Mouse (Mus musculus): Measurements from ENCODE around the gene Slc43a2. TPM values are rescaled to one million over a fixed set of nuclear protein-coding genes. Genes with fewer than 3 reads are reported as not detected.

Gene Slc43a2
- total and polyA plus RNA-seq, 3 experiments, result 4.9 to 8.4 TPM; not detected in 1

GRCm38 (mm10) chr11:75608776-75609175 lies 77.3 kb downstream of the Slc43a2 start:
- H3K4me1 ChIP-seq (ENCODE audit: control insufficient read depth in 1 of 2, insufficient read depth in 2 of 2, low read length in 2 of 2), result no peaks in the 10 kb centered on the region
- H3K9ac ChIP-seq (ENCODE audit: control insufficient read depth, low read depth, low read length, poor library complexity, severe bottlenecking), result no peak overlapping the region
- no peak overlapping the region for H3K4me3 ChIP-seq (ENCODE audit: control insufficient read depth in 1 of 2, insufficient read depth in 1 of 2, low read depth in 2 of 2, low read length in 2 of 2)
- peaks cover 0 to 10% of the 10 kb centered on the region in 2 experiments; a peak in 2 of 4 replicates for H3K36me3 ChIP-seq (ENCODE audit: control insufficient read depth in 1 of 2, insufficient read depth in 2 of 2, low read length in 2 of 2)
- no peaks in the 10 kb centered on the region for H3K9me3 ChIP-seq (replicated peaks; ENCODE audit: insufficient read depth, low read length)
- H3K27me3 ChIP-seq (ENCODE audit: control insufficient read depth in 1 of 2, insufficient read depth in 2 of 2, low read length in 2 of 2), result no peaks in the 10 kb centered on the region
- H3K27ac ChIP-seq (ENCODE audit: control insufficient read depth, low read depth, low read length), result no peak overlapping the region
- no peak for TF ChIP-seq CTCF (IDR thresholded peaks at IDR 0.05 in 2 of 3, conservative IDR thresholded peaks at IDR 0.05 in 1 of 3; ENCODE audit: control insufficient read depth in 1 of 3, insufficient read depth in 1 of 3, low read depth in 2 of 3, low read length in 3 of 3, poor library complexity in 1 of 3, severe bottlenecking in 1 of 3)
- no peak for TF ChIP-seq TBP (IDR thresholded peaks at IDR 0.05; ENCODE audit: low read depth, low read length)
- no peak for TF ChIP-seq E2F4 (IDR thresholded peaks at IDR 0.05; ENCODE audit: borderline replicate concordance, low read depth, low read length)
- TF ChIP-seq USF1 (IDR thresholded peaks at IDR 0.05; ENCODE audit: low read depth, low read length), result no peak
- no peak for TF ChIP-seq ZC3H11A (IDR thresholded peaks at IDR 0.05; ENCODE audit: low read depth, low read length)
- no peaks in the 10 kb centered on the region for H3K79me2 ChIP-seq (ENCODE audit: control insufficient read depth, insufficient read depth, low read length, poor library complexity)
- no peak for DNase-seq (ENCODE audit: low read depth, low spot score)

- Histone ChIP-seq H3K79me2 (ENCODE audit: control insufficient read depth, insufficient read depth, low read length, poor library complexity) (no peaks in the 10 kb centered on the region), H3K9me3 (replicated peaks; ENCODE audit: insufficient read depth, low read length) (no peaks in the 10 kb centered on the region), H3K9ac (ENCODE audit: control insufficient read depth, low read depth, low read length, poor library complexity, severe bottlenecking) (no peak overlapping the region), H3K27ac (ENCODE audit: control insufficient read depth, low read depth, low read length) (no peak overlapping the region), H3K4me1 (ENCODE audit: control insufficient read depth in 1 of 2, insufficient read depth in 2 of 2, low read length in 2 of 2) (no peaks in the 10 kb centered on the region), H3K36me3 (ENCODE audit: control insufficient read depth in 1 of 2, insufficient read depth in 2 of 2, low read length in 2 of 2) (peaks cover 0 to 9% of the 10 kb centered on the region in 2 experiments; a peak in 2 of 4 replicates), H3K4me3 (ENCODE audit: control insufficient read depth in 1 of 2, insufficient read depth in 1 of 2, low read depth in 2 of 2, low read length in 2 of 2) (no peak overlapping the region), H3K27me3 (ENCODE audit: control insufficient read depth in 1 of 2, insufficient read depth in 2 of 2, low read length in 2 of 2) (no peaks in the 10 kb centered on the region)
- DNase-seq (ENCODE audit: low read depth, low spot score), result no peak
- TF ChIP-seq POLR2AphosphoS2 (IDR thresholded peaks at IDR 0.05; ENCODE audit: low read length) (no peak), HCFC1 (IDR thresholded peaks at IDR 0.05; ENCODE audit: low read depth, low read length) (no peak), RAD21 (IDR thresholded peaks at IDR 0.05; ENCODE audit: low read depth, low read length) (no peak), NRF1 (IDR thresholded peaks at IDR 0.05; ENCODE audit: insufficient read depth, low read depth, low read length, poor library complexity, severe bottlenecking) (no peak), ZNF384 (IDR thresholded peaks at IDR 0.05; ENCODE audit: low read depth, low read length) (no peak)
These were observed 78.5 kb downstream of the Slc43a2 start for GRCm38 (mm10) chr11:75610021-75610420.

- Histone ChIP-seq H3K36me3 (ENCODE audit: control insufficient read depth in 1 of 2, insufficient read depth in 2 of 2, low read length in 2 of 2) (peaks cover 0 to 11% of the 10 kb centered on the region in 2 experiments; a peak in 2 of 4 replicates), H3K9ac (ENCODE audit: control insufficient read depth, low read depth, low read length, poor library complexity, severe bottlenecking) (no peak overlapping the region), H3K27ac (ENCODE audit: control insufficient read depth, low read depth, low read length) (no peak overlapping the region), H3K79me2 (ENCODE audit: control insufficient read depth, insufficient read depth, low read length, poor library complexity) (no peaks in the 10 kb centered on the region), H3K27me3 (ENCODE audit: control insufficient read depth in 1 of 2, insufficient read depth in 2 of 2, low read length in 2 of 2) (no peaks in the 10 kb centered on the region), H3K4me1 (ENCODE audit: control insufficient read depth in 1 of 2, insufficient read depth in 2 of 2, low read length in 2 of 2) (no peaks in the 10 kb centered on the region), H3K4me3 (ENCODE audit: control insufficient read depth in 1 of 2, insufficient read depth in 1 of 2, low read depth in 2 of 2, low read length in 2 of 2) (no peak overlapping the region), H3K9me3 (replicated peaks; ENCODE audit: insufficient read depth, low read length) (no peaks in the 10 kb centered on the region)
- no peak for TF ChIP-seq GATA1 (IDR thresholded peaks at IDR 0.05; ENCODE audit: low read depth, low read length)
- TF ChIP-seq GABPA (IDR thresholded peaks at IDR 0.05; ENCODE audit: low read depth, low read length), result no peak
- no peak for TF ChIP-seq MYB (IDR thresholded peaks at IDR 0.05; ENCODE audit: low read depth, low read length)
- no peak for TF ChIP-seq TCF12 (IDR thresholded peaks at IDR 0.05; ENCODE audit: low read depth, low read length)
- peak; percentile 72 for TF ChIP-seq ZNF384 (IDR thresholded peaks at IDR 0.05; ENCODE audit: low read depth, low read length)
- DNase-seq (ENCODE audit: low read depth, low spot score), result no peak
These were observed 83.3 kb downstream of the Slc43a2 start for GRCm38 (mm10) chr11:75614769-75615168.

Data from MEL (cell line).